Mouse (Mus musculus): ENCODE data around the gene Kif6.

GRCm38 (mm10) chr17:49642336-49642735 lies 27.4 kb downstream of the Kif6 start:
- TF ChIP-seq EP300 (IDR thresholded peaks at IDR 0.05) (no peak; the same call in none of the 2 replicates), CTCF (IDR thresholded peaks at IDR 0.05) (no peak)

Data from lung, postnatal 0 days (tissue).